Mouse (Mus musculus): Measurements from ENCODE around the gene Babam2.
"Not testable (repeated sequence)": the region's sequence is repeated elsewhere in the genome, so short reads cannot be mapped to it uniquely, and the experiment has no call there.

The Babam2 gene

GRCm38 (mm10) chr5:31934397-31934796, 236.9 kb downstream of the Babam2 start:
- DNase-seq (ENCODE audit: low spot score in 2 of 2) = no peak

- no peak for DNase-seq (ENCODE audit: low spot score in 2 of 2)
Observed at GRCm38 (mm10) chr5:31935936-31936335, 238.5 kb downstream of the Babam2 start.

GRCm38 (mm10) chr5:31936523-31936922, 239.0 kb downstream of the Babam2 start:
- no peak for DNase-seq (ENCODE audit: low spot score in 2 of 2)

GRCm38 (mm10) chr5:31940876-31941275, 243.4 kb downstream of the Babam2 start:
- no peak for DNase-seq (ENCODE audit: low spot score in 2 of 2)

GRCm38 (mm10) chr5:31947185-31947584, 249.7 kb downstream of the Babam2 start:
- no peak for DNase-seq (ENCODE audit: low spot score in 2 of 2)

- DNase-seq (ENCODE audit: low spot score in 2 of 2) = no peak
Observed at GRCm38 (mm10) chr5:31949389-31949788, 251.9 kb downstream of the Babam2 start.

GRCm38 (mm10) chr5:31950532-31950931, 253.0 kb downstream of the Babam2 start:
- no peak for DNase-seq (ENCODE audit: low spot score in 2 of 2)

GRCm38 (mm10) chr5:31955184-31955583, 257.7 kb downstream of the Babam2 start:
- DNase-seq (ENCODE audit: low spot score in 2 of 2) = no peak

- no peak for DNase-seq (ENCODE audit: low spot score in 2 of 2)
Observed at GRCm38 (mm10) chr5:31956336-31956735, 258.9 kb downstream of the Babam2 start.

GRCm38 (mm10) chr5:31959886-31960285, 262.4 kb downstream of the Babam2 start:
- no peak for DNase-seq (ENCODE audit: low spot score in 2 of 2)

- no peak for DNase-seq (ENCODE audit: low spot score in 2 of 2)
Observed at GRCm38 (mm10) chr5:31961423-31961822, 263.9 kb downstream of the Babam2 start.

GRCm38 (mm10) chr5:31962346-31962745, 264.9 kb downstream of the Babam2 start:
- no peak for DNase-seq (ENCODE audit: low spot score in 2 of 2)

GRCm38 (mm10) chr5:31963352-31963751, 265.9 kb downstream of the Babam2 start:
- DNase-seq (ENCODE audit: low spot score in 2 of 2) = no peak

- no peak for DNase-seq (ENCODE audit: low spot score in 2 of 2)
Observed at GRCm38 (mm10) chr5:31963851-31964250, 266.4 kb downstream of the Babam2 start.

- DNase-seq (ENCODE audit: low spot score in 2 of 2) = no peak
Observed at GRCm38 (mm10) chr5:31966741-31967140, 269.3 kb downstream of the Babam2 start.

GRCm38 (mm10) chr5:31967526-31967925, 270.0 kb downstream of the Babam2 start:
- no peak for DNase-seq (ENCODE audit: low spot score in 2 of 2)

- no peak for DNase-seq (ENCODE audit: low spot score in 2 of 2)
Observed at GRCm38 (mm10) chr5:31968046-31968506, 270.6 kb downstream of the Babam2 start.

GRCm38 (mm10) chr5:31972416-31972815, 274.9 kb downstream of the Babam2 start:
- not testable (repeated sequence) for DNase-seq (ENCODE audit: low spot score in 2 of 2)

- no peak for DNase-seq (ENCODE audit: low spot score in 2 of 2)
Observed at GRCm38 (mm10) chr5:31974614-31975168, 277.2 kb downstream of the Babam2 start.

- DNase-seq (ENCODE audit: low spot score in 2 of 2) = no peak
Observed at GRCm38 (mm10) chr5:31982061-31982460, 284.6 kb downstream of the Babam2 start.

- no peak for DNase-seq (ENCODE audit: low spot score in 2 of 2)
Observed at GRCm38 (mm10) chr5:31983161-31983560, 285.7 kb downstream of the Babam2 start.

- DNase-seq (ENCODE audit: low spot score in 2 of 2) = no peak
Observed at GRCm38 (mm10) chr5:31983817-31984368, 286.4 kb downstream of the Babam2 start.

GRCm38 (mm10) chr5:31984369-31984961, 287.0 kb downstream of the Babam2 start:
- no peak for DNase-seq (ENCODE audit: low spot score in 2 of 2)

Data from spleen, postnatal 14 days (tissue).